ENCODE assay signal across 14 mouse cellular contexts in genomic region chr1:90980638-90981330, GRCm38 (mm10). TPM values are rescaled to one million over a fixed set of nuclear protein-coding genes. Genes with fewer than 3 reads are reported as not detected.
DNase-seq lines count a peak whose midpoint lies in the region; ATAC-seq lines count a peak whose summit lies in the region.
"Had no signal": no experiment of that assay in that cellular context is flagged by ENCODE, and none has a peak within 500 bp of the region (broad histone marks: within the 10 kb centered on the region; RNA-seq: fewer than 3 reads in every experiment).

No protein-coding gene starts in this region.

- WGBS in heart, embryonic 11.5 days (ENCODE audit: insufficient replicate concordance): 39% methylated on average over 10 of the region's 10 CpGs

- intact Hi-C loops in heart, postnatal 25 days (cut with DNase I): no loop called here

- H3K4me2 ChIP-seq in heart, embryonic 11.5 days: no peak overlapping the region
- H3K4me2 ChIP-seq: forebrain, embryonic 13.5 days had no signal

- H3K9ac ChIP-seq in heart, embryonic 11.5 days (ENCODE audit: low read depth, low read length): no peak overlapping the region
- H3K9ac ChIP-seq: forebrain, embryonic 13.5 days; liver, postnatal 0 days had no signal

- ATAC-seq in heart, embryonic 11.5 days (replicated peaks; ENCODE audit: insufficient number of reproducible peaks, low FRiP score, low TSS enrichment): no peak
- ATAC-seq: forebrain, embryonic 13.5 days; liver, postnatal 0 days had no signal

- H3K27me3 ChIP-seq in heart, embryonic 11.5 days (ENCODE audit: control insufficient read depth, insufficient read depth, low read length): no peaks in the 10 kb centered on the region
- H3K27me3 ChIP-seq: forebrain, embryonic 13.5 days had no signal

- peak overlapping the region; percentile 63 for H3K27ac ChIP-seq in heart, embryonic 11.5 days (ENCODE audit: low read depth, low read length)
- H3K27ac ChIP-seq: forebrain, embryonic 13.5 days had no signal

- H3K4me3 ChIP-seq in heart, embryonic 11.5 days (ENCODE audit: low read depth, low read length): no peak overlapping the region
- H3K4me3 ChIP-seq: forebrain, embryonic 13.5 days had no signal

- H3K9me3 ChIP-seq in heart, embryonic 11.5 days (replicated peaks; ENCODE audit: control insufficient read depth, low read length): no peaks in the 10 kb centered on the region
- H3K9me3 ChIP-seq: forebrain, embryonic 13.5 days had no signal

- H3K4me1 ChIP-seq in heart, embryonic 11.5 days (ENCODE audit: control insufficient read depth, insufficient read depth, low read length): peaks cover 7% of the 10 kb centered on the region; the same call in 1 of the 2 replicates

- H3K36me3 ChIP-seq in heart, embryonic 11.5 days (ENCODE audit: control insufficient read depth, insufficient read depth, low read length): no peaks in the 10 kb centered on the region

- DNase-seq in heart, adult 8-10 months (ENCODE audit: low spot score): peak; percentile 78
- no peak for DNase-seq in heart, postnatal 25 days (ENCODE audit: low spot score)
- DNase-seq in right cerebral cortex, adult 18-20 months: peak; percentile 39
- no peak for DNase-seq in right cerebral cortex, postnatal 25 days
- DNase-seq in telencephalon, adult 2 months (ENCODE audit: low read depth, low spot score): peak; percentile 79
- DNase-seq in spleen, postnatal 36 days (ENCODE audit: low spot score in 2 of 2): no peak
- DNase-seq in cerebellum, adult 9-11 months: no peak
- DNase-seq: adrenal gland, adult 8-10 months; cerebellum, postnatal 36 days; liver, postnatal 0 days; thymus, postnatal 36 days had no signal

RNA-seq across cellular contexts. Expression of gene Rab17, which starts 11.3 kb away (rescaled TPM):
- total RNA-seq in heart, adult 8-10 months (2022): 1 to 10 TPM; 2.0 to 4.4 (median 3.3) TPM
- 1 to 10 TPM; 2.1 to 3.2 TPM for total RNA-seq in heart, postnatal 25 days (2021)
- polyA plus RNA-seq in heart, embryonic 11.5 days (2014; fragmentation: Nextera tagmentation; extraction: Ambion mirVana): 0.63 TPM in 1 of 2 replicates, not detected in the other
- total RNA-seq: adrenal gland, adult 8-10 months had no signal
- polyA plus RNA-seq: forebrain, embryonic 13.5 days; hindbrain, embryonic 11.5 days had no signal

RNA-seq across cellular contexts. Expression of gene Lrrfip1, which starts 17.8 kb away (rescaled TPM):
- 10 to 100 TPM; 55.4 to 72.1 (median 61.1) TPM for total RNA-seq in heart, adult 8-10 months (2022)
- total RNA-seq in heart, postnatal 25 days (2021): 10 to 100 TPM; 81.3 to 98.0 TPM
- polyA plus RNA-seq in heart, embryonic 11.5 days (2014; fragmentation: Nextera tagmentation; extraction: Ambion mirVana): 115 and 138 TPM in 2 replicates

RNA-seq across cellular contexts. Expression of gene Prlh, which starts 27.9 kb away (rescaled TPM):
- total RNA-seq in heart, adult 8-10 months (2022): not detected
- total RNA-seq in heart, postnatal 25 days (2021): not detected
- polyA plus RNA-seq in heart, embryonic 11.5 days (2014; fragmentation: Nextera tagmentation; extraction: Ambion mirVana): not detected in 2 replicates
- total RNA-seq: adrenal gland, adult 8-10 months had no signal
- polyA plus RNA-seq: forebrain, embryonic 13.5 days; hindbrain, embryonic 11.5 days; liver, postnatal 0 days had no signal

Comparison
In these comparisons a context has a peak if more than half of its experiments do, and no peak if none do; other contexts are left out.
1. DNase-seq: peak in heart, adult 8-10 months (single experiment), right cerebral cortex, adult 18-20 months (single experiment) and telencephalon, adult 2 months (single experiment); none in heart, postnatal 25 days (single experiment), right cerebral cortex, postnatal 25 days (single experiment), spleen, postnatal 36 days (0 of 2) and cerebellum, adult 9-11 months (single experiment).